Mouse (Mus musculus) liver, postnatal 0 days (tissue): ENCODE results near the gene Hebp2. TPM values are rescaled to one million over a fixed set of nuclear protein-coding genes. Genes with fewer than 3 reads are reported as not detected.
A peak's percentile ranks its signal among the peaks of the same experiment; 100 is the strongest.
"Not testable (repeated sequence)": the region's sequence is repeated elsewhere in the genome, so short reads cannot be mapped to it uniquely, and the experiment has no call there.

Source experiments
- ATAC-seq: fragments of 200-750 bp; cut with Nextera tagmentation; 2 replicates; pipeline ENCODE4 v1.8.0; 2017; ENCODE audit warnings: mild to moderate bottlenecking, moderate library complexity
- DNase-seq: peaks from one replicate; pipeline ENCODE4 v3.0.0-alpha.2; 2016
- H3K27ac ChIP-seq: fragments of 300-500 bp; sonication (generic); 2 replicates; pipeline ENCODE4 v1.5.1; 2014; ENCODE audit warnings: antibody characterized with exemption, moderate library complexity, mild to moderate bottlenecking, low read depth
- H3K27me3 ChIP-seq: fragments of 300-500 bp; sonication (generic); 2 replicates; pipeline ENCODE4 v1.6.1; 2014; ENCODE audit warnings: low read length, control low read depth, mixed read lengths; ENCODE audit not compliant: insufficient read depth
- H3K36me3 ChIP-seq: fragments of 300-500 bp; sonication (generic); replicated peaks from 2 replicates; pipeline ENCODE4 v1.6.1; 2014; ENCODE audit warnings: mild to moderate bottlenecking, control low read depth, low read length, moderate library complexity, mixed read lengths; ENCODE audit not compliant: insufficient read depth
- H3K4me1 ChIP-seq: fragments of 300-500 bp; sonication (generic); 2 replicates; pipeline ENCODE4 v1.6.1; 2014; ENCODE audit warnings: antibody characterized with exemption, mild to moderate bottlenecking, control low read depth; ENCODE audit not compliant: insufficient read depth
- H3K4me2 ChIP-seq: fragments of 300-500 bp; sonication (generic); 2 replicates; pipeline ENCODE4 v1.6.1; 2014; ENCODE audit warnings: low read depth, mild to moderate bottlenecking, low read length, moderate library complexity, mixed read lengths
- H3K4me3 ChIP-seq: fragments of 300-500 bp; sonication (generic); 2 replicates; pipeline ENCODE4 v1.5.1; 2014; ENCODE audit warnings: low read depth, low read length
- H3K9ac ChIP-seq: fragments of 300-500 bp; sonication (generic); replicated peaks from 2 replicates; pipeline ENCODE4 v1.6.1; 2014; ENCODE audit warnings: mild to moderate bottlenecking, moderate library complexity
- H3K9me3 ChIP-seq: fragments of 300-500 bp; sonication (generic); 2 replicates; pipeline ENCODE4 v1.6.1; 2016; ENCODE audit warnings: mild to moderate bottlenecking, control low read depth, low read length, mixed read lengths
- CTCF ChIP-seq: sonication (generic); IDR thresholded peaks from 2 replicates; pipeline ENCODE4 v1.5.1; 2016; ENCODE audit warnings: antibody characterized with exemption, low read depth
- EP300 ChIP-seq: IDR thresholded peaks from 2 replicates; pipeline ENCODE4 v1.6.1; 2016; ENCODE audit warnings: antibody characterized with exemption, low read depth, mild to moderate bottlenecking
- WGBS: fragments of 180-500 bp; shearing (Covaris S2); extraction: QIAGEN DNeasy Blood & Tissue Kit; methylation state at CpG from one replicate; pipeline ENCODE4 v1.1.7; 2014; ENCODE audit not compliant: insufficient replicate concordance; 5-methylcytosine and 5-hydroxymethylcytosine counted together
- polyA plus RNA-seq: library from polyadenylated mRNA; unstranded; fragments of >200 nt; fragmentation: Nextera tagmentation; extraction: Ambion mirVana; gene quantifications from 2 replicates; pipeline ENCODE4 v1.2.1, GENCODE M21; 2015

Gene Hebp2
- 1.0 and 1.4 TPM in 2 replicates for polyA plus RNA-seq

DNA sequence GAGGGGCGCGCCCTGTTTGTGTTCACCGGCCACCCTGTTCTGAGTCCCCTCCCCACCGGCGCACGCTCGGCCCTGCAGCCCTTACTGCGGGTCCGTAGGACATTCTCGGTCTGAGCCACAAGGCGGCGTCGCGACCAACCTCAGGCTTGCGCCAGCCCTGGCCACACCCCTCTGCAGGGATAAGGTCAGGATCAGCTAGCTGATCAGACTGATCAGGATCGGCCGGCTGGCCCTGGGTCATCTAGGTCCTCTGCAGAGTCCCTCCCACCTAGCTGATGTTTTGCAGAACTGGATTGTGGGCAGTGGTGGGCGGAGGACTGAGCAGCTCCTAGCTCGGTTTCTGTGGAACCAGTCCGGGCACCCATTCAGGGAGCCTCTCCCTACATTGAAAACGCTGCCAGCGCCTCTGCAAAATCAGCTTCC, at the start of gene Hebp2:
TSS of gene Hebp2 (minus strand) at position 264 of the 423 bp plus-strand sequence.
- peak; percentile 97 for ATAC-seq
- WGBS, result under 1% methylated on average over 22 of the region's 22 CpGs

DNA sequence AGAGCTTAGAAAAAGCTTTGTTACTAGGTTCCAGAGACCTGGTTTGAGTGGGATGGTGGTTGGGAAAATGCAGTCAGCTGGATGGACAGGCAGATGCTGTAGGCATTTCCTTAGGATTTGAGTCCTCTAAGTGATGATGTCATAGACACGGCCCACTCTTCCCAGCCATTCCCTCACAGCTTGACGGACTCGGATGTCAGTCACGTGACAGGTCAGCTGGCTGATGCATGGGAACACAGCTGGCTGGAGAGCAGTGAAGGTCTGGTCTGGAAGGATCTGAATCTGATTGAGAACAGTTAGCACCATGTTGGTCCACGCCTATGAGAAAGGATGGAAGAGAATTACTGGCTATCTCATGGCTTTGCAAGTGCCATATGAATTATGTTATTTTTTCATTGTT, 43.6 kb upstream of the Hebp2 start:
- DNase-seq (no peak), ATAC-seq (no peak)
- no peaks in the 10 kb centered on the region for H3K9me3 ChIP-seq
- WGBS, result 77% methylated on average over 5 of the region's 5 CpGs
- H3K9ac ChIP-seq, result no peak overlapping the region
- H3K4me3 ChIP-seq, result no peak overlapping the region
- no peak overlapping the region for H3K4me2 ChIP-seq
- H3K36me3 ChIP-seq, result no peaks in the 10 kb centered on the region
- no peaks in the 10 kb centered on the region for H3K4me1 ChIP-seq
- H3K27ac ChIP-seq, result no peak overlapping the region
- no peaks in the 10 kb centered on the region for H3K27me3 ChIP-seq
- TF ChIP-seq CTCF (no peak), EP300 (no peak)

More for the DNA sequence above, at the start of gene Hebp2:
- Histone ChIP-seq H3K9me3 (no peaks in the 10 kb centered on the region), H3K4me3 (peak within 1 kb of the TSS; percentile 57), H3K27me3 (no peaks in the 10 kb centered on the region), H3K27ac (no peak within 1 kb of the TSS), H3K4me2 (peak within 1 kb of the TSS; percentile 93), H3K36me3 (no peaks in the 10 kb centered on the region), H3K4me1 (peaks cover 3% of the 10 kb centered on the region; the same call in 1 of the 2 replicates), H3K9ac (peak within 1 kb of the TSS; percentile 60)
- TF ChIP-seq CTCF (peak; percentile 71), EP300 (no peak)
- peak; percentile 77 for DNase-seq

DNA sequence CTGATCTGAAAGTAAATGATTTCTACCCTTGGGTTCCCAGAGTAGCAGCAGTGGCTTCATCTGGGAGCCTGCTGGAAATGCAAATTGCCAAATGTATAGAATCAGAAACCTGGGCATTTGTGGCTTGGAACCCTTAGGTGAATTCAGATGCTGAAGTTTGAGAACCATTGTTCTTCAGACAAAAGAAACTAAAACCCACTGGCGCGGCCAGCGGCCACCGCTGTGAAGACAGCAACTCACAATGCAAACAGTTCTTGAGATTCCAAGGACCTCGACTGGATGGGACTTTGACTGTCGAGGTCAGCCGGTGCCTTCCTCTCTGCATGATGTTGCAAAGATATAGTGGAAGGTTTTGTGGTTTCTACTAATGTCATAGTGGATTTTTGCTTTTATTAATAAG, 38.3 kb upstream of the Hebp2 start:
- ATAC-seq (no peak), DNase-seq (no peak)
- H3K4me3 ChIP-seq, result no peak overlapping the region
- H3K27ac ChIP-seq, result no peak overlapping the region
- H3K27me3 ChIP-seq, result no peaks in the 10 kb centered on the region
- no peak overlapping the region for H3K4me2 ChIP-seq
- H3K4me1 ChIP-seq, result no peaks in the 10 kb centered on the region
- H3K9ac ChIP-seq, result no peak overlapping the region
- H3K9me3 ChIP-seq, result no peaks in the 10 kb centered on the region
- no peaks in the 10 kb centered on the region for H3K36me3 ChIP-seq
- 48% methylated on average over 7 of the region's 7 CpGs for WGBS
- TF ChIP-seq EP300, result no peak
- TF ChIP-seq CTCF, result no peak

DNA sequence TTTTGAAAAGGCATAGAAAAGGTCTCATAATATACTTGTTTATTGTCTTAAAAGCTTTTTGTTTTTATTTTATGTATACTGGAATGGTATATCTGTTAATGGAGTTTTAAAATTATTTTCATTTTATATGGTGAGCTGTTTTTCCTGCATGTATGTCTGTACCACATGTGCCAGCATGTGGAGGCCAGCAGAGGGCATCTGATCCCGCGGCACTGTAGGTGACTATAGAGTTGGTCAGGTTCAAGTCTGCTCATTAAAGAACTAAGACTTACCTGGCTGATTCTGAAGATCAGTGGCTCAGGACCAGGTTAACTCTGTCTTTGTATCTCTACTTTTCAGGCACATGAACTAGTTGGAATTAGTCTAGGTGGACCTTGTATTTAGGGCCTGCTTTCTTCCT, 26.7 kb upstream of the Hebp2 start:
- Histone ChIP-seq H3K9ac (no peak overlapping the region), H3K27ac (no peak overlapping the region), H3K9me3 (no peaks in the 10 kb centered on the region), H3K4me1 (no peaks in the 10 kb centered on the region), H3K4me2 (no peak overlapping the region), H3K4me3 (no peak overlapping the region), H3K27me3 (no peaks in the 10 kb centered on the region), H3K36me3 (no peaks in the 10 kb centered on the region)
- DNase-seq (no peak), ATAC-seq (no peak)
- TF ChIP-seq EP300, result no peak
- TF ChIP-seq CTCF, result peak; percentile 55
- 46% methylated on average over 2 of the region's 2 CpGs for WGBS

DNA sequence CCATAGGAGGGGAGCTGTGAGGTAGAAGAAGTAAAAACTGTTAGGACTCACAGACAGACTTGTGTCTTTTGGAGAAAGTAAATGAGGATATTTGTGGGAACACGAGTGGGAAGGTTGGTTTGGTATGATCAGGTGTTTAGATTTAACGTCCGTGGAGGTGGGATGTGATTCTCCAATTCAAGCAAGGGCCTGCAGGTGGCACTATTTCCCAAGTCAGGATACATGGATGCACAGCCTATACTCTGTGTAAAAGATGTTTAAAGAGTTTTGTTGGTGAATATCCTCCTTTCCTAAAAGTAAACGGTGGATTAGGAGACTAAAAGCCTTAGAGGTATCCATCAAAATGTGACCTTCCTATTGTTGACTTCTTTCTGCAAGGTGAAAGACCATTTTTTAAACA, 17.1 kb upstream of the Hebp2 start:
- H3K9ac ChIP-seq, result no peak overlapping the region
- no peaks in the 10 kb centered on the region for H3K27me3 ChIP-seq
- H3K4me3 ChIP-seq, result no peak overlapping the region
- peak; percentile 49 for DNase-seq
- no peaks in the 10 kb centered on the region for H3K36me3 ChIP-seq
- no peaks in the 10 kb centered on the region for H3K4me1 ChIP-seq
- no peak overlapping the region for H3K27ac ChIP-seq
- ATAC-seq, result no peak
- 8% methylated on average over 4 of the region's 4 CpGs for WGBS
- H3K9me3 ChIP-seq, result no peaks in the 10 kb centered on the region
- H3K4me2 ChIP-seq, result no peak overlapping the region
- TF ChIP-seq EP300, result no peak
- TF ChIP-seq CTCF, result peak; percentile 67

DNA sequence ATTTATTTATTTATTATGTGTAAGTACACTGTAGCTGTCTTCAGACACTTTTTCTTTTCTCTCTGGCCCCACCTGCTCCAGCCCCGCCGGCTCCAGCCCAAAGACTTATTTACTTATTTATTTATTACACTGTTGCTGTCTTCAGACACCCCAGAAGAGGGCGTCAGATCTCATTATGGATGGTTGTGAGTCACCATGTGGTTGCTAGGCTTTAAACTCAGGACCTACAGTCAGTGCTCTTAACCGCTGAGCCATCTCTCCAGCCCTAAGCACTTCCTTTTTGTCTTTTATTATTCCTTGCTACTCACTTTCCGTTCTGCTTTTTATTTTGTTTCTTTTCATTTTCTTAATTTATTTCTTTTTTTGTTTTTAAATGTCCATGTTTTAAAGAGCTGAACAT, 15.6 kb upstream of the Hebp2 start:
- Histone ChIP-seq H3K4me1 (no peaks in the 10 kb centered on the region), H3K4me2 (no peak overlapping the region), H3K27ac (no peak overlapping the region), H3K9me3 (no peaks in the 10 kb centered on the region), H3K27me3 (no peaks in the 10 kb centered on the region), H3K4me3 (no peak overlapping the region), H3K36me3 (no peaks in the 10 kb centered on the region), H3K9ac (no peak overlapping the region)
- DNase-seq (no peak), ATAC-seq (no peak)
- TF ChIP-seq EP300 (no peak), CTCF (no peak)
- WGBS, result 41% methylated on average over 5 of the region's 5 CpGs

DNA sequence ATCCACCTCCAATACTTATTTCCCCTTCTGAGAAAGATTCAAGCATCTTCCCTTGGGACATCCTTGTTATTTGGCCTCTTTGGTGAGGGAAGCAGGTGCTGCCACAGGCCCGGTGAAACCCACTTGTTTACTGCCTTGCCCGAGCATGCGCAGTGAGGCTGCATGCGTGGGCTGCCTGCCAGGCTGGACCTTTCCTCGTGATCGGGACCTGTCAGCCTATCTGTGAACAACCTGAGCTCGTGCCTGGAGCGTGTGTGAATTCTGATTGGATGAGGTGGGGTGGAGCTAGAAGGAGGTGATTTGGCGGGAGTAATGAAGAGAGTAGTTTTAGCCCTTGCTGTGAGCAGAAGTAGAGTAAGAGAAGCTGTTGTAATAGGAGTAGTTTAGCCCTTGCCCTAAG, 13.2 kb upstream of the Hebp2 start:
- 72% methylated on average over 9 of the region's 9 CpGs for WGBS
- not testable (repeated sequence) for H3K9ac ChIP-seq

More for the DNA sequence above, 13.2 kb upstream of the Hebp2 start:
- not testable (repeated sequence) for H3K4me2 ChIP-seq, H3K27me3 ChIP-seq, H3K9me3 ChIP-seq, H3K4me3 ChIP-seq, DNase-seq, H3K4me1 ChIP-seq, H3K27ac ChIP-seq, ATAC-seq, H3K36me3 ChIP-seq
